Mouse (Mus musculus) CH12.LX (cell line): Measurements from ENCODE around the gene Brox.
A peak's percentile ranks its signal among the peaks of the same experiment; 100 is the strongest.

Experiments
- CTCF ChIP-seq, 2 experiments: IDR thresholded peaks in 1 of 2; conservative IDR thresholded peaks in 1 of 2; 2 replicates each; pipeline ENCODE4 v1.5.1; 2011 to 2012; ENCODE audit warnings: low read depth in 2 of 2, low read length in 2 of 2, improper control_type of control experiment in 1 of 2, inconsistent platforms in 1 of 2, mild to moderate bottlenecking in 1 of 2, moderate library complexity in 1 of 2
- ELF1 ChIP-seq: IDR thresholded peaks from 2 replicates; pipeline ENCODE4 v1.6.1; 2014; ENCODE audit warnings: low read depth, mild to moderate bottlenecking, inconsistent platforms, low read length, improper control_type of control experiment
- KAT2A ChIP-seq: IDR thresholded peaks from 2 replicates; pipeline ENCODE4 v1.6.1; 2012; ENCODE audit warnings: low read length, improper control_type of control experiment, inconsistent platforms; ENCODE audit not compliant: insufficient replicate concordance
- NELFE ChIP-seq: IDR thresholded peaks from 2 replicates; pipeline ENCODE4 v1.6.1; 2011; ENCODE audit warnings: low read depth, low read length, improper control_type of control experiment
- POLR2A ChIP-seq: IDR thresholded peaks from 2 replicates; pipeline ENCODE4 v1.6.1; 2011; ENCODE audit warnings: low read depth, mild to moderate bottlenecking, improper control_type of control experiment, low read length
- SIN3A ChIP-seq: IDR thresholded peaks from 2 replicates; pipeline ENCODE4 v1.6.1; 2012; ENCODE audit warnings: low read length, improper control_type of control experiment, inconsistent platforms
- SMC3 ChIP-seq: IDR thresholded peaks from 2 replicates; pipeline ENCODE4 v1.6.1; 2011; ENCODE audit warnings: low read depth, low read length, improper control_type of control experiment
- TCF12 ChIP-seq: IDR thresholded peaks from 2 replicates; pipeline ENCODE4 v1.6.1; 2014; ENCODE audit warnings: low read depth, mild to moderate bottlenecking, inconsistent platforms, low read length, improper control_type of control experiment

DNA sequence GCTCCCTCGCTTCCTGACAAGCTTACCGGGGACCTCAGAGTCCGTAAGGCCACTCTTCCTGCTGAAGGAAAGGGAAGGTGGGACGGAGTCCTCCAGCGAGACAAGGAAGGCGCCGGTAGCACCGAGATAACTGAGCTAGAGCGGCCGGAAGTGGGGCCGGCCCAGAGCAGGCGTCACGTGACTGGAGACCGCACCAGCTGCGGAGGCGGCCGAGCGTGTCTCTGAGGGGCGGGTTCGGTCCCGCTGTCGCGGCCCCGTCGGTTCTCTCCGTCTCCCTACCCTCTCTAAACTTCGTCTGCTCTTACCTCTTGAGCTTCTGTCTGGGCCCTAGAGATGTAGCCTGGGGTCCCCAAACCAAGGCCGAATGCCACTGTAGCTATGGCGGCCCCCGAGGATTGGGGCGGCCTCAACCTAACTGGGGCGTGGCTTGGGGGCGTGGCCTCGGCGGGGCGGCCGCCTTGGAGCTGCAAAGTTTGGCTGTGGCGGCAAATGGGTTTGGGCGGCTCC lies at the start of gene Brox:
- TF ChIP-seq POLR2A (peak; percentile 69; the same call in 1 of the 2 replicates), TCF12 (peak; percentile 85), CTCF (conservative IDR thresholded peaks at IDR 0.05 in 1 of 2, IDR thresholded peaks at IDR 0.05 in 1 of 2; ENCODE audit: low read depth in 2 of 2, low read length in 2 of 2) (no peak), SIN3A (peak; percentile 89), KAT2A (no peak), SMC3 (no peak), ELF1 (peak; percentile 85), NELFE (no peak; the same call in none of the 2 replicates)
